Mouse (Mus musculus) liver, adult 2 months (tissue): ENCODE measurements at regions not wholly inside any gene's neighbourhood (a gene's known extent, or its start where the extent isn't known, plus 50 kb on each side); places are given as distances from the start of the nearest gene placed in this dataset.

ENCODE experiments used
- CTCF ChIP-seq: fragments of 200-500 bp; IDR thresholded peaks from 2 replicates; pipeline ENCODE4 v1.5.1; 2011; ENCODE audit warnings: low read depth, low read length, control low read depth
- POLR2A ChIP-seq: fragments of 200-500 bp; IDR thresholded peaks from 2 replicates; pipeline ENCODE4 v1.6.1; 2011; ENCODE audit warnings: low read length, control low read depth; ENCODE audit not compliant: insufficient read depth; ENCODE audit errors: extremely low read depth

DNA sequence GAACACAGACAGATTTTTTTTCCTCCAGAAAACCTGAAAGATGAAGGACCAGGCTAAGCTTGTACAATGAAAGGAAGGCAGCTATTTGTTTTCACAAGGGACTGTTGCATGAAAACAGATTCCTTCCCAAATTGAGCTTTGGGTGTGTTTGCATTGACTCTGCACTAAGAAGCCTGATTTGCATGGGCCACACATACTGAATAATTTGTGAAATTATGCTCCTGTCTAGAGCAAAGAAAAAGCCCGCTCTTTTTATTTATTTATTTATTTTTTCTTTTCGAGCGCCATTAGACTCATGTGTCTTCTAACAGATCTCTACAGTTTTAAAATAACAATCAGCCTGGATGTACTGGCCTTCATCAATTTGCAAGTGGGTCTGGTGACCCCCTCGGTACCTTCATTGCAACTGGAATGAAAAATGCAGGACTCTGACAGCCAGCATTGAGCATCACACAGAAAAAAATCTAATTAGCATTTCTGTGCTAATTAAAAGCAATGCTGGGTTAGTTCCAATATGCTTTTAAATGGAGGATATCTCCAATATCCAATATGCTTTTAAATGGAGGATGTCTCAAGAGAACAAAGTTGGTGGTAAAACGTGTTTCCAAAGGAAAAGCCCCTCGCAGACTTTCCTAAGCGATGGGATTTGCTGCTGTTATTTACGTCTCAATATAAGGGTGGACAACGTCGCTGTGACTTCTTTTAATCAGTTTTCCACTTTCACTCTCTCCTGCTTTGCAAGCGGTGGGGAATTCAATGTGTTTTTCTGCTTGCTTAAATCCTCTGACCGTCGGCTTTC is 166.3 kb downstream of the Nedd1 start:
- TF ChIP-seq CTCF (no peak), POLR2A (no peak)
